Mouse (Mus musculus) ES-Bruce4 (cell line): Measurements from ENCODE around the gene Umad1. TPM values are rescaled to one million over a fixed set of nuclear protein-coding genes. Genes with fewer than 3 reads are reported as not detected.

Experiments used
- H3K27ac ChIP-seq: 2 replicates; pipeline ENCODE4 v1.5.1; 2012; ENCODE audit warnings: low read length, inconsistent platforms; ENCODE audit not compliant: insufficient read depth
- H3K27me3 ChIP-seq: 2 replicates; pipeline ENCODE4 v1.6.1; 2012; ENCODE audit warnings: mild to moderate bottlenecking, low read length, inconsistent platforms; ENCODE audit not compliant: control insufficient read depth, poor library complexity, insufficient read depth, severe bottlenecking
- H3K36me3 ChIP-seq: 2 replicates; pipeline ENCODE4 v1.6.1; 2012; ENCODE audit warnings: inconsistent platforms, mild to moderate bottlenecking, low read length, moderate library complexity; ENCODE audit not compliant: control insufficient read depth, poor library complexity, insufficient read depth, severe bottlenecking
- H3K4me1 ChIP-seq: one replicate; pipeline ENCODE4 v1.8.1; 2011; ENCODE audit warnings: low read length; ENCODE audit not compliant: control insufficient read depth, insufficient read depth
- H3K4me3 ChIP-seq: 2 replicates; pipeline ENCODE4 v1.5.1; 2011; ENCODE audit warnings: low read depth, mild to moderate bottlenecking, low read length
- H3K9ac ChIP-seq: 2 replicates; pipeline ENCODE4 v1.6.1; 2012; ENCODE audit warnings: low read depth, mild to moderate bottlenecking, inconsistent platforms; ENCODE audit not compliant: poor library complexity, severe bottlenecking
- H3K9me3 ChIP-seq: replicated peaks from 2 replicates; pipeline ENCODE4 v1.6.1; 2012; ENCODE audit warnings: mild to moderate bottlenecking, low read length, inconsistent platforms; ENCODE audit not compliant: control insufficient read depth, poor library complexity, insufficient read depth, severe bottlenecking
- CTCF ChIP-seq: IDR thresholded peaks from one replicate; pipeline ENCODE4 v1.8.1; 2011; ENCODE audit warnings: low read depth, low read length
- EP300 ChIP-seq: IDR thresholded peaks from 2 replicates; pipeline ENCODE4 v1.6.1; 2011; ENCODE audit warnings: low read depth, low read length; ENCODE audit not compliant: insufficient read depth
- POLR2A ChIP-seq: IDR thresholded peaks from one replicate; pipeline ENCODE4 v1.8.1; 2011; ENCODE audit warnings: low read length; ENCODE audit not compliant: insufficient read depth
- polyA plus RNA-seq: library from polyadenylated mRNA; stranded (reverse); fragments of >200 nt; gene quantifications from 2 replicates; pipeline ENCODE4 v1.2.4, GENCODE M21; 2011; ENCODE audit warnings: low read depth; ENCODE audit not compliant: missing spikeins, insufficient read depth, insufficient read length

The Umad1 gene
- polyA plus RNA-seq, 1 experiment: 2.5 TPM

DNA sequence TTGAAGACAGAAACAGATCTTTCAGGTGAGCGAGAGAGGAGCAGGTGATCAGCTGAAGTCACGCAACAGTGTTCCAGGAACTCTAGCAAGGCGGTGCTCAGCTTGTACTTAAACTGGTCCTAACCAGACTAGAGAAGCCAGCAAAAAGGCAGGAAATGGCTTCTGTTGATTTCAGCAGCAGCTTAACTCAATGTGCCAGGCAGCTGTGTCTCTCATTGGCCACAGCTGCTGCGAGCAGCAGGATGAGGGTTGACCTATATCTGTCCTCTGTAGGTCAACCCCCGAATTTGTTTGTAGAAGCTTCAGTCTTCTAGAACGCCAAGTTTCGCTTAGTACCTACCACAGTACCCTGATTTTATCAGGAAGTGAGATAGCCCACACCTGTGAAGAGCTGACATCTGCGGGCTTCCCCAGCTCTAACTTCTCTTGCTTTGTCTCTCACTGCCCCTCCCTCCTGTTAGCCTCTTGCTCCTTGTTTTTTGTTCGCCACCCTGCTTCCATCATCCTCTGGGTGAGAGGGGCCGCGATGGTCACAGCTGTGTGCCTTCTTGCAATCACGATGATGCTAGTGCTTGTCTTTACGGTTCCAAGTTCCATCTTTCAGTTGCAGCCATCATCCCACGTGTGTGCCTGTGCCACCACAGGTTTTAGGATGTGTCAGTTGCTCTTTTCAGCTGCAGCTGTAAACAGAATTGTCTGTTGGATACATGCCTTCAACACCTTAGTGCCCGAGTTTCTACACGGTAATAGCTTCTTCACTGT lies 226.5 kb downstream of the Umad1 start:
- Histone ChIP-seq H3K36me3 (no peaks in the 10 kb centered on the region), H3K9ac (no peak overlapping the region), H3K9me3 (no peaks in the 10 kb centered on the region), H3K27ac (no peak overlapping the region), H3K4me3 (no peak overlapping the region), H3K4me1 (no peaks in the 10 kb centered on the region), H3K27me3 (no peaks in the 10 kb centered on the region)
- TF ChIP-seq EP300 (no peak), CTCF (no peak), POLR2A (no peak)

GRCm38 (mm10) chr6:8486391-8487043 lies 227.4 kb downstream of the Umad1 start:
- no peaks in the 10 kb centered on the region for H3K9me3 ChIP-seq
- H3K4me1 ChIP-seq: no peaks in the 10 kb centered on the region
- no peaks in the 10 kb centered on the region for H3K36me3 ChIP-seq
- no peak overlapping the region for H3K27ac ChIP-seq
- no peak overlapping the region for H3K4me3 ChIP-seq
- TF ChIP-seq CTCF: no peak
- no peak for TF ChIP-seq POLR2A
- TF ChIP-seq EP300: no peak
- H3K9ac ChIP-seq: no peak overlapping the region
- H3K27me3 ChIP-seq: no peaks in the 10 kb centered on the region

GRCm38 (mm10) chr6:8487044-8487853 lies 228.2 kb downstream of the Umad1 start:
- H3K27me3 ChIP-seq: no peaks in the 10 kb centered on the region
- no peak overlapping the region for H3K9ac ChIP-seq
- H3K27ac ChIP-seq: no peak overlapping the region
- no peaks in the 10 kb centered on the region for H3K9me3 ChIP-seq
- no peaks in the 10 kb centered on the region for H3K4me1 ChIP-seq
- TF ChIP-seq EP300 (no peak), CTCF (no peak), POLR2A (no peak)
- H3K36me3 ChIP-seq: no peaks in the 10 kb centered on the region
- no peak overlapping the region for H3K4me3 ChIP-seq

GRCm38 (mm10) chr6:8488249-8488648 lies 229.2 kb downstream of the Umad1 start:
- H3K9me3 ChIP-seq: no peaks in the 10 kb centered on the region
- TF ChIP-seq CTCF: no peak
- TF ChIP-seq POLR2A: no peak
- no peak for TF ChIP-seq EP300

GRCm38 (mm10) chr6:8489266-8489665 lies 230.2 kb downstream of the Umad1 start:
- no peak overlapping the region for H3K4me3 ChIP-seq
- H3K4me1 ChIP-seq: no peaks in the 10 kb centered on the region
- no peaks in the 10 kb centered on the region for H3K9me3 ChIP-seq
- H3K27ac ChIP-seq: no peak overlapping the region
- H3K36me3 ChIP-seq: no peaks in the 10 kb centered on the region
- no peak for TF ChIP-seq CTCF
- TF ChIP-seq EP300: no peak
- TF ChIP-seq POLR2A: no peak
- H3K9ac ChIP-seq: no peak overlapping the region
- H3K27me3 ChIP-seq: no peaks in the 10 kb centered on the region

More at GRCm38 (mm10) chr6:8488249-8488648, 229.2 kb downstream of the Umad1 start:
- Histone ChIP-seq H3K4me3 (no peak overlapping the region), H3K36me3 (no peaks in the 10 kb centered on the region), H3K27me3 (no peaks in the 10 kb centered on the region), H3K9ac (no peak overlapping the region), H3K27ac (no peak overlapping the region), H3K4me1 (no peaks in the 10 kb centered on the region)
